Mouse (Mus musculus) cerebellum, adult 9-10 months (tissue): ENCODE data around the gene Htr2a.

Source experiments
- DNase-seq: peaks from one replicate; pipeline ENCODE4 v3.0.0; 2022

Htr2a gene

DNA sequence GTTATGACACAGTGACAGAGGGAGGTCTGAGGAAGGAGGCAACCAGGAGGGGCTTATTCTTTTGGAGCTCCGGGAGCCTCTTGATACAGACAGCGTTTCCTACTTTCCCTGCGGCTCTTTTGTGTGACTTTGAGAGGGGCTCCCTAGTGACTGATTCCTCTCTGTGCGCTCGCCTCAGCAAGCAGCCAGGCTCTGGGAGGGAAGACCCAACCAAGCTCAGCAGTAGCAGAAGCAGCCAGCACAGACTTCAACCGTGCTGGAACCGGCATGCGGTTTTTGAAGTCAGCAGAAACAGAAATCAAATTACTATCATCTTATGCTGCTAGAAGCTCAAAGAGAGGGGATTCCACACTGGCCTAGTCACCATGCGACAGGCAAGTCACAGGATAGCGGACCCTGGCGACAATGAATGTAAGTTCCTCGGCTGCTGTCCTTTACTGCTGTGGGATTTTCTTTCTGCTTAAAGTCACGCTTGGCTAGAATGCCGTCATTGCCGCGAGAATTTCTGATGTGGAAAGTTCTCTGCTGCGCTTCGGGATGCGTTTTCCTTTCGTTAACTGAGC lies at the start of gene Htr2a:
Gene Htr2a (plus strand): TSS at position 22 of the 563 bp plus-strand sequence.
- DNase-seq: no peak

DNA sequence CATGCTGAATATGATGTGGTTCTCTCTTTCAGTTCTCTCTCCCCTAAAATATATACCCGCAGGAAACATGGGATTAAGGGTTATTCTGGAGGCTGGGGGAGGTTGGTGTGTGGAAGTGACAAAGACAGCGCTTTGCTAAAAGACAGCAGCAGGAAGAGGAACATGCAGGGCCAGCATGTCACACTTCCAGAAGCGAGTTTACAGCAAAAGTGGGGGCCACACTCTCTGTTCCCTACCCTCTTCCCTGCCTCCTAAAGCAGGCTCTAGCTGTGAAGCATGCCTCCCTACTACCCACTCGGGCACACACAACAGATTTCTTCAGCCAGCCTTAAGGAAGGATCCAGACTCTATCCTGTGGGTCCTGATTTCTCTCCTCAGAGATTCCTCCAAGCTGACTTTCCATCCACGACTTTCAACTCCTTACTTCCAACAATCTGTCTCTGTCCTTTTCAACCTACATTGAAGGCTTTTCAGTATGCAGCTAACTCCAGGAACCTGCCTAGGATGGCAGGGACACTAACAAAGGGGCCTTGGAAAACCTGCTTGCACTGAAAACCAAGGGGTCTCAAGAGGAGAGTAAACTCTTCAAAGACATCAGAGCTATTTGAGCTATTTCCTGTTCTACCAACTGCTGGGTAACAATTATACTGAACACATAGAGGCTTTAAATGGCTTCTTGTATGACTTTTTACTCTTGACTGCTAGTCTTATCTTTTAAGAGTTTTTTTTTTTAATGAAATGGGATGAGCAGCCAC lies 39.1 kb upstream of the Htr2a start:
- DNase-seq: no peak

DNA sequence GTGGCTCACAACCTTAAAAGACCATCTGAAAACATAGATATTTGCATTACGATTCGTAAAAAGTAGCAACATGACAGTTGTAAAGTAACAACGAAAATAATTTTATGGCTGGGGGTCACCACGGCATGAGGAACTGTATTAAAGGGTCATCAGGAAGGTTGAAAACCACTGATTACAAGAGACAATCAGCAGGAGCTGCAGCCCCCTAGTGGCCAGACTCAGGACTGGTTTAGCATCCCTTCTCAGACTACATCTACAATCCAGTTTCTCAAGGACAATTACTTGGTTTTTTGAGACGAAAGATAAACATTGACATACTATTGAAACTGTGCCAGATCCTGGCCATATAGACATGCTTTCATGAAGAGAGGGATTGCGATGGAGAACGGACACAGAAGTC lies 38.1 kb upstream of the Htr2a start:
- peak; percentile 14 for DNase-seq

DNA sequence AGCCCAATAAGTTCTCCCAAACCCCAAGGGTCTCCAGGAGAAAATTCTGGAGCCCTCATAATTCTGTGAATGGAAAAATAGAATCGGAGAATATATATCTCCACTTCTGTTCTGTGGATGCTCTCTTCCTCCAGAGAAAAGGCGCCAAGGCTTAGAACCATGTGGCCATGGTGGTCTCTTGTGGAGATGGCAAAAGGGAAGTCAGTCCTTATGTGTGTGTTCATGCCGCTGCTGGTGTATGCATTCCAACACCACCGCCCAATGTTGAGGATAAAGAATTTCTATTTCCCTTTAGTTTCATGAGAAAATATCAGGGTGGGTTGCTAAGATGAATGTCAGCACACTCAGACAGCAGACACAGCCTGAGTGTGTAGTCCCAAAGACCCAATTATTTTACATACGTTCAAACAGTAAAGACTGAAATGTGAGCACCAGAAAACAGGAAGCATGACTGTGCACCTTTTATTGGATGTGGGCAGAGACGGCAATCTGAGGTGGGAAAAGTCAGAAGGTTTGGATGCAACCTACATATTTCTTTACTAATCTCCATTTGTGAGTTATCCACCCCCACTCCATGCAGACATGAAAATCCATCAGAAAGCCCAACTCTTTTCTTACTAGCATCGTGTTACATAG lies 37.4 kb upstream of the Htr2a start:
- DNase-seq: no peak

DNA sequence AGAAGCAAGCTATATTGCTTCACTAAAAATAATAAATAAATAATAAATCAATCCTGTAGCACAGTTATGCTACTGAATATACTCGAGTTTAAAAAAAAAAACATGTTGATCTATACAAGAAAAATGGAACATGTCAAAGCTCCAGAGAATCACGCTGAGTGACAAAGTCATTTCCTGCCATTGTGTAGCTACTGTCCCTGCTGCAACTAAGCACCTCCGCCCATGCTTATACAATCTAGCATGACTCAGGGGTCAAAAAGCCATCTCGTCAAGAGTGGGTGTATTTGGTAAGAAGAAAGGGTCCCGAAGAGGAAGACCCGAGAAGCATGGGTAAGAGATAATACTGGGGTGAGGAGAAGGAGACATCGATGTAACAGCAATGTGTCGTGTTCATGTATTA lies 29.3 kb upstream of the Htr2a start:
- DNase-seq: no peak

DNA sequence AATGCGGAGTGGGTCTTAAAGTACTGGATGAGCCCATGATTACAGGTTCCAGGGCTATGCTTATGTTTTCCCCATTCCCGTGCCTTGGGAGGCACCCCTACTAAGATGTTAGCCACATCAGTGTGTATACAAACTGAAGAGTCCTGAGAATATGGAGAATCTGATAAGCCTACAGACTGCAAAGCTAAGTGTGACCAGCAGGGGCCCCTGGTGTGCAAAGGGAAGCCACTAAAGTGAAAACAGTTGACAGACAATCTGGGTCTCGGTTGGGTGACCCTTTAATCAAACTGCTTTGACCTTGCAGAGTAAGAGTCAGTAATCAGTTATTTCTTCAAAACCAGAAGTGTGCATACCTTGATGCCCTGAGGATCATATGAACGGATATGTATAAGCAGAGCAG lies 21.8 kb upstream of the Htr2a start:
- DNase-seq: no peak

DNA sequence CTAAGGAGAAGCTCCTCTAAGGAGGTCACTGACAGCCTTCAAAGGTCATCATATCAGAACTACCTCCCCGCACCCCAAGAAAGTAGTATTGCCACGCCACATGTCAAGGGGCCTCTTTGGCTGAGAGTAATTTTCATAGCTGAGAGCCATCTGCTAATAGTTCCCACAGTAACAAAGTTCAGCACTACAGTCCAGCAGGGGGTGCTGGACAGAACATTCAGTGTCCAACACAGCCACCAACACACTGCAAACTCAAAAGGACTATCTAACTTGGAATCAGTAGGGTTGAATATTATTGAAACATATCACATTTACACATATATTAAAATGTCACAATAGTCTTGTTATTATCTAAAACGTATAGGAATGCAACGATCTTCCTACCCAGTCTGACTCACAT lies 2.6 kb upstream of the Htr2a start:
- no peak for DNase-seq

DNA sequence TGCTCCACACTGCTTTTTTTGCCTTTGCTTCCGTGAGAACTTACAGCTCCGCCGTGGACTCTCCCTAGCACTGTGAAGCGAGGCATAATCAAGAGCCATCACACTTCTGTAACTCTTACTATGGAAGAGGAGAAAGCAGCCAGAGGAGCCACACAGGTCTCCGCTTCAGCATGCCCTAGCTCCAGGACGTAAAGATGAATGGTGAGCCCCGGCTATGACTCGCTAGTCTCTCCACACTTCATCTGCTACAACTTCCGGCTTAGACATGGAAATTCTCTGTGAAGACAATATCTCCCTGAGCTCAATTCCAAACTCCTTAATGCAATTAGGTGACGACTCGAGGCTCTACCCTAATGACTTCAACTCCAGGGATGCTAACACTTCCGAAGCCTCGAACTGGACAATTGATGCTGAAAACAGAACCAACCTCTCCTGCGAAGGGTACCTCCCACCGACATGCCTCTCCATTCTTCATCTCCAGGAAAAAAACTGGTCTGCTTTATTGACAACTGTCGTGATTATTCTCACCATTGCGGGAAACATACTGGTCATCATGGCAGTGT lies 1.1 kb downstream of the Htr2a start:
- no peak for DNase-seq

DNA sequence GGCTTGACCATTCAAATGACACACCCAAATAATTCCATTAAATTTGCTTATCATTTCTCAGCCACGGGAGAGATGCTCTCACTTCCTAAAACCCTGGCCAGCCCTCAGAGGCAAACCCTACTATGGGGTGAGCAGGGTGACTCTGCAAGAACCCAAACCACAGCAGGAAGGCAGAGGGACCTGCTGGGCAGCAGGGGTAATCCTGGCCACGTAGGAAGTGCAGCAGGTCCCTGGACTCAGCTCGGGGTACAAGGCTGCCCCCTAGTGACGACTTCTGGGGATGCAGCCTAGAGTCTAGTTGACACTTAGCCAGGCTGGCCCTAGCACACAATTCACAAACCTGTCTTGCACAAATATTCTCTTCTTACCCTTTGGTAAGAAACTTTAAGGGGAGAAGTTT lies 2.7 kb downstream of the Htr2a start:
- peak; percentile 62 for DNase-seq

DNA sequence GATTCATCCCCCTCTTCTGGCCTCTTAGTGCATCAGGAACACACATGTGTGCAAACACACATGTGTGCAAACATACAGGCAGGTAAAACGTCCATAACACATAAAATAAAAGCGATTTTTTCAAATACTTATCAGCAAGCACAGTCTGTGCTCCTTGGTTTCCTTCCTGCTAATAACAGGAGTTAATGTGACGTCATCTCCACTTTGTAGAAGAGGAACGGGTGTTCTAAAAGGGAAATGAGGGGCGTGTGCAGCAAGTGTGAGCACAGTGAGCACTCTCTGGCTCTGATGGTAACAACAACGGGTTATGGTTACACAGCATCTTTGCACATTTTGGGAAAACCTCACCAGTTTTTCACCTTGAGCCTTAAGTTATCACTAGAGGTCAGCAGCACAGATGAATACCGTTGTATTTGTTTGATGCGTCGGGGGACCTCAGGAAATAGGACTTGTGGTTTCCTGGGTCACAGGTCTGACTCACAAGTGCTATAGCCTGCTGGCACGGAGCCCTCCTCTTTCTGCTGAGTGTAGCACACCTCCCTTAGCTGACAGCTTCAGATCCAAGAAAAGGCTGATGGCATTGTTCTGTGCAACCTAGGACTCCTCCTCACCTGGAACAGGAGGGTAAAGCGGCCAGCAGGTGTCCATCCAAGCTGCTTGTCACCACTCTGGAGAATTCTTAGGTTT lies 5.6 kb downstream of the Htr2a start:
- no peak for DNase-seq

DNA sequence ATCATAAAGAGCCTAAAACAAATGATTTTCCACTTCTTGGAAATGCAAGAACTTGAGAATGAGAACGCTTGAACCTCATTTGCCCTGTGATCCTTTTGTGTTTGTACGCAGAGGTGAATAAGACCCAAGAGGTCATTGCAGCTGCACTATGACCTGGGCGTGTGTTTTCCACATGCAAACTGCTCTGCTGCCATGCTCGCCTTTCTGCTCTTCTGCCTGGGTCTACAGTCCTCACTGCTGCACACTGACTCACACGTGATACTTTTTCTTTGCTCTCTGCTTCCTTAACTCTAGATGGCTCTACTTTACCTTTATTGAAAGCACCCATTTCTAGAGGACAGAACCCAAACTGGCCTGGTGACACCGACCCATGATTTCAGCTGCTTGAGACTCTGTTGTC lies 9.4 kb downstream of the Htr2a start:
- DNase-seq: no peak

DNA sequence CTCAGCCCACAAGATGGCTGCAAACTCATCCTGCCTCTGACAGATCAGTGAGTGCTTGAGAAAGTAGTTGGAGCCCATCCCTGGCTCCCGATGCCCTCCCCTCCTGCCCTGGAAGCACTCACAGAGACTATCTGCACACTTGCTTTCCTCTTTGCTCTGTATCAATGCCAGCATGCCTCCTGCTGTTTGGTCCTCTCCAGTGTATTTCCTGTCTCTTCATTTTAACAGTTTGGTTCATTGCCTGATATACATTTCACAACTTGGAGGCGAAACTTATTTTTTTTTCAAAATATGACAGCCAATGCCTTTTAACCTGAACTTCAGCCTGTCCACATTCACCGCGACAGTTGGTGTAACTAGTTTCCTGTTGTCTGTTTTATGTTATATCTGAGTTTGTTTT lies 11.0 kb downstream of the Htr2a start:
- DNase-seq: no peak

DNA sequence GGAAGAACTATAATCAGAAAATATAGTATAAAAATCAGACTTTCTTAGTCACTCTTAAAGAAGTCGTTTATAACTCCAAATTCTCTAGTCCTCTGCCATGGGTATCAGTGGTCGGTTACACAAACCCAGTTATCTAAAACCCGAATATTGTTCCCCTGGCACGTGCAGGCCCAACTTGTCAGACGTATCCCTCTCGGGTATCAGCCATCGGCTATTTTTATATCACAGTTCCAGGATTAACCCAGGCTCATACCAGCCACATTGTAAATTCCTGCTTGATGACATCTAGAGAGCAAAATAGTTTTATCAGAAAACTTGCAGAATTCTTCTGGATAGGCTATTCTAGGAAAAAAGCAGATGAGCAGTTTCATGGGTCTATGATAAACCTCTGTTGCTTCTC lies 16.6 kb downstream of the Htr2a start:
- no peak for DNase-seq

DNA sequence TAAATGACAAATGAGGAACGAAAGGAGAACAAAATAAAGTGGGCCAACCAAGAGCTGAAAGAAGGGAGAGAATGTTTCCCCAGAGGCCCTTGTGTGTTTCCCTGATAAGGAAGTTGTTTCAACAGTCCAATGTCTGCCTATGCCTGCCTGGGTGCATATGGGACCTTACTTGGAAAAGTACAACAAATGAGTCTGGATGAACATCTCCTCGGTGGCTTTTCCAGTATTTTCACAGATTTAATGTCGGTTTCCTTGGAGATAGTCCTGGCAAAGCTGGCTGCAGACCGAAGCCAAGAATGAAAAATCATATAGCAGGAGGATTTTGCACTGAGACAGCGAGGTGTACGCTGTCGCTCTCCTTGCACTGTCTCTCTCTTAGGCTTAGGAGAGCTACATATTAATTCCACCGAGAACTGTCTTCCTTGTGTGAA lies 18.8 kb downstream of the Htr2a start:
- DNase-seq: no peak

DNA sequence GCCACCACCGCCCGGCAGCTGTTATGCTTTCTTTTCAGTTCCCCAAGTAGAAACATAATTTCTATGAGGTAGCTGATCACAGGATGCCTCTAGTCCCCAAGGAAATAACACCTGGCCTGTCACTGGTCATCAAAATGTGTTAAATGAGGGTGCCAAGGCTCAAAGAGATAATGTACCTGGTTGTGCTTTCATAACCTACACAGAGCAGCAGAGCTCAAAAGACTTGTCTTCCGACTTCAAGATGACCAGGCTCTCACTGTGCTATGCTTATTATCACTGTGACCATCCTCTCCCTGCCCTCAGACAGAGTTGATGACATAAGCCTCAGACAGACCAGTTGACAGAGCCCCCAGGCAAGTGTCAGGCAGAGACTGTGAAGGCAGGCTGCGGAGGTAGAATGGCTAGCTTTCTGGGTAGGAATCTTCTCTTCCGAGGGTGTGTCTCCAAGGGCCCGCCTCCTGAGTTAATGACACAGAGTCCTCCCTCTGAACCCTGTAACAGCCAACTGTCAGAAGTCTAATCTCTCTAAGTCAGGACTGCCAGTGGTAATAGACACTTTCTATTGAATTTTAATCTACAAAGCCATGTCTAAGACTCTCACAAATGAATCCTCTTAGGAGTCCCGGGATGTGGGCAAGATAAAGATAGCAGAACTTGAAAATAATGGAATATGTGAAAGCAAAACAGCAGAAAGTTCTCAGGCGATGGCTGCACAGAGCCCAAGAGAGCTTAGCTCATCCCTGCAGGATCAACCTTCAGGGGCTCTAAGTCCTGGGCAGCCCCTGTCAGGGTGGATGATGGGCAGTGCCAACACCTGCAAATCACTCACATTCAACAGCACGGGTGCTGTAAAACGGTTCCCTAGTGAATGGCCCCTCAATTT lies 31.7 kb downstream of the Htr2a start:
- DNase-seq: no peak

DNA sequence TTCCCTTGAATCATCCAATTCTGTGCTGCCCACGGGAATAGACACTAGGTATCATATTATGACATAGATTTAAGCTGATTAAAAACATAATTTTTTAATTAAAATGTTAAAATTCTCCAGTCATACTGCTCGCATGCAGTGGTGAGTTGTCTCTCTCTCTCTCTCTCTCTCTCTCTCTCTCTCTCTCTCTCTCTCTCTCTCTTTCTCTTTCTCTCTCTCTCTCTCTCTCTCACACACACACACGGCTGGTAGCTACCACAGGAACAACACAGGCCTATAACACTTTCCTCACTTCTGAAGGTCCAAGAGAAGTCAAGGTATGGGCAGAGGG lies 32.3 kb downstream of the Htr2a start:
- no peak for DNase-seq

DNA sequence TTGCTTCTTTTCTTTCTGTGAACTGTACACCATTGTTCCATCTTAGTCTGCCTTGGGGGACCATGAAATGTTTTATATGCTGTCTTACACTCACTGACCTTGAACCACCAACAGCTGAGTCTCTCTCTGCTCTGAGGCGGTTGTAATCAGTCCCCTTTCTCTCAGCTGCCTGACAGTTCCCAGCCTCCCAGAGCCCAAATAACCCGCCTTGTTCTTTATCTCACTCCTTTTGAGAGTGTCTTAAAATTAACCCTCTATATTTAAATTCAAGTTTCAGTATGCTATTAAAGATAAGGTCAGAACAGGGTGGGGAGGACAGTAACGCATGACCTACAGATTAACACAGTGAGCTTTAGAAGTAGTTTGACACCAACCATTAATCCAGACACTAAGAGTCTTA lies 32.9 kb downstream of the Htr2a start:
- DNase-seq: no peak

DNA sequence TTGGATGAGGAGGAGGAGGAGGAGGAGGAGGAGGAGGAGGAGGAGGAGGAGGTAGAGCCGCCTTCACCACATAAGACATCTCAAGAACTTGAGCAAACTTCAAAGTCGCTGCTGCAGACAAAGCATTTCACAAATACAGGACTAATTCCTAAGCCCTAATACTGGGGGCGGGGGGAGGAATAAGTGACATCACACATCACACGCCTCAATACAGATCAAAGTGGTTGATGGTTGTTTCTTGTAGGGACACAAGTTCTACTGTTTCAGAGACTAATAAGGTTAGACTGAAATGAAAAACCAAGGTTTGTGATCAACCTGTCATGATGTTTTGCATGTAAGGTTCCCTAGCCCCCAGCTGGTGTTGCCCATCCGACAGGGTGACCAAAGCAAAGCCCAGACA lies 39.2 kb downstream of the Htr2a start:
- DNase-seq: no peak

DNA sequence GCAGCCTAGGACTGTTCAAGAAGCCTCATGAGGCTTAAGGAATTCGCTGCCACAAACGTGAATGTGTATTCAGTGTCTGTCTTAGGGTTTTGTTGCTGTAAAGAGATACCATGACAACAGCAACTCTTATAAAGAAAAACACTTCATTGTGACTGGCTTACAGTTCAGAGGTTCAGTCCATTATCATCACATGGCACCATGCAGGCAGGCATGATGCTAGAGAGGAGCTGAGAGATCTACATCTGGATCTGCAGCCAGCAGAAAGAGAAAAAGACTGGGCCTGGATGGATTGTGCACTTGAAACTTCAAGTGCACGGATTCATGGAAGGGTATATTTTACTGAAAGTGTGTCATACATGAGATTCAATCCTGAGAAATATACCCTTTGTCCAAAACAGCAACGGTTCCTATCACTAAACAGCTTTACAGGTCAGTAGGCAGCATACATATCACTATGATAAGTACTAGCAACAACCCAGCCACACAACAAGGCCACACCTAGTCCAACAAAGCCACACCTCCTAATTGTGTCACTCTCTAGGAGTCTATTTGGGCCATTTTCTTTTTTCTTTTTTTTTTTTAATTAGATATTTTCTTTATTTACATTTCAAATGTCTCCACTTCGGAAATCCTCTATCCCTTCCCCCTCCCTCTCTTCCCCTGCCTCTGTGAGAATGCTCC lies 43.8 kb downstream of the Htr2a start:
- DNase-seq: no peak

DNA sequence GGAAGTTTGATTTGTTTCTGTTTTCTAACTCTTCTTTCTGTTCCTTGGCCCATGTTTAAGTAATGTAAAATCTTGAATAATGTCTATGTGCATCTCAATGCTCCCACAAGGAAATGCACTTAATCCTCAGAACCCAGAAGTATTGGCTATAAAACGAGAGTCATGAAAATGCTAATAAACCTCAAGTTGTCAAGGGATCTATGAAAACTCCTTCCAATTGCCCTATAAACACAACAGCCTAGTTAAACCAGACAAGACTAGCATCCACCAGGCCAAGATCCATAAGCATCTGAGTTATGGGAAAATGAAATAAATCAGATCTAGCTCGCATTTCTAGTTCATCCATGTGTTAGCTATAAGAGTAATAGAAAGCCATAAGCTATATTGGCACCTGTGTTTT lies 51.3 kb downstream of the Htr2a start:
- no peak for DNase-seq

DNA sequence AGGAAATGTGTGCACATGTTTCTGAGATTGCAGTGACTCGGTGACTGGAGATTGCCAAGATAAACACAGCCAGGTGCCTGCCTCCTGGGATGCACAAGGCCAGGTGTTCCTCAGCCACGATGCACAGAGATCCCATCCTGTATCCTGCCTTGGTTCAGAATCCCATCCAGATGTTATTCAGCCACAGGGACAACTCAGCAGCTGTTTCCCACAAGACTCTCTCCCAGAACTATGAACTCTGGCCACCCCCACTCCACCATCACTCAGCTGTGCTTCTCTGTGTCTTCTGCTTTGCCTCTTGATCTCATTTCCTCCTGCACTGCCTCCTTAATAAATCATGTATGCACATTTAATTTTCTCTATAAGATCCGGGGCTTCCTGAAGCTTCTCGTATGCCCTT lies 56.1 kb downstream of the Htr2a start:
- DNase-seq: no peak

DNA sequence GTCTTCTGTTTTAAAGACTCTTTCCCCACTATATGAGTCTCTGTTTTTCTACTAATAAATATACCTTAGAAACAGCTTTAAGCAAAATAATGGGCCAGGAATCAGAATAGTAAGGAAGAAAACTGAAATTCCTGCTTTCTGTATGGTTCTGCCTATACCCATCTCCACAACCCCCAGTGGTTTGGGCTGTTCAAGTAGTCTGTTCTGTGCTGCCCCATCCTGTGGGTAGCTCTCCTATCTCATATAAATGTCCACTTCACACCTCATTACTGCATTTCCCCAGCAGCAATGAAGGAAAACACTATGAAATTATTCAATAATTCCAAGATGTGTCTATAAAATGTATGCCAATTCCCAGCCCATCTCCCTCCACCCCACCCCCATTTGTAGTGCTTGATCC lies 56.8 kb downstream of the Htr2a start:
- no peak for DNase-seq
